Mouse (Mus musculus) ES-E14 (cell line): ENCODE measurements at regions not wholly inside any gene's neighbourhood (a gene's known extent, or its start where the extent isn't known, plus 50 kb on each side); places are given as distances from the start of the nearest gene placed in this dataset.

Experiments used
- CHD2 ChIP-seq: IDR thresholded peaks from 2 replicates; pipeline ENCODE4 v1.6.1; 2014; ENCODE audit warnings: mild to moderate bottlenecking, low read depth, low read length, inconsistent platforms
- HCFC1 ChIP-seq: IDR thresholded peaks from 2 replicates; pipeline ENCODE4 v1.6.1; 2012; ENCODE audit warnings: low read length, inconsistent platforms, borderline replicate concordance; ENCODE audit not compliant: insufficient read depth
- MAFK ChIP-seq: IDR thresholded peaks from 2 replicates; pipeline ENCODE4 v1.6.1; 2014; ENCODE audit warnings: mild to moderate bottlenecking, low read depth, low read length, inconsistent platforms; ENCODE audit not compliant: insufficient read depth
- ZC3H11A ChIP-seq: IDR thresholded peaks from 2 replicates; pipeline ENCODE4 v1.6.1; 2012; ENCODE audit warnings: low read depth, mild to moderate bottlenecking, inconsistent platforms, low read length, borderline replicate concordance
- ZNF384 ChIP-seq: IDR thresholded peaks from 2 replicates; pipeline ENCODE4 v1.6.1; 2012; ENCODE audit warnings: low read depth, low read length, inconsistent platforms

- TF ChIP-seq HCFC1: no peak
- TF ChIP-seq ZNF384: no peak
- no peak for TF ChIP-seq CHD2
- TF ChIP-seq ZC3H11A: no peak
- no peak for TF ChIP-seq MAFK
Observed at GRCm38 (mm10) chr1:194378135-194378534, 239.9 kb upstream of the Plxna2 start.
